Mouse (Mus musculus) kidney, adult 2 months (tissue): Measurements from ENCODE around the gene Nos1. TPM values are rescaled to one million over a fixed set of nuclear protein-coding genes. Genes with fewer than 3 reads are reported as not detected.

Experiments
- DNase-seq: peaks from one replicate; pipeline ENCODE4 v3.0.0; 2021
- H3K27ac ChIP-seq: fragments of 200-500 bp; 2 replicates; pipeline ENCODE4 v1.5.1; 2012; ENCODE audit warnings: low read depth, low read length, control low read depth, inconsistent platforms; ENCODE audit not compliant: insufficient read depth
- H3K27me3 ChIP-seq: fragments of 200-500 bp; replicated peaks from 2 replicates; pipeline ENCODE4 v1.6.1; 2012; ENCODE audit warnings: mild to moderate bottlenecking, moderate library complexity, low read length, inconsistent platforms; ENCODE audit not compliant: control insufficient read depth, insufficient read depth
- H3K36me3 ChIP-seq: fragments of 200-500 bp; 2 replicates; pipeline ENCODE4 v1.6.1; 2012; ENCODE audit warnings: mild to moderate bottlenecking, moderate library complexity, low read length, inconsistent platforms; ENCODE audit not compliant: control insufficient read depth, insufficient read depth
- H3K4me1 ChIP-seq: fragments of 200-500 bp; 2 replicates; pipeline ENCODE4 v1.6.1; 2011; ENCODE audit warnings: low read length; ENCODE audit not compliant: control insufficient read depth, insufficient read depth
- H3K4me3 ChIP-seq: fragments of 200-500 bp; 2 replicates; pipeline ENCODE4 v1.5.1; 2011; ENCODE audit warnings: mild to moderate bottlenecking, low read depth, low read length, control low read depth; ENCODE audit not compliant: insufficient read depth
- CTCF ChIP-seq: fragments of 200-500 bp; conservative IDR thresholded peaks from 2 replicates; pipeline ENCODE4 v1.5.1; 2011; ENCODE audit warnings: low read depth, mild to moderate bottlenecking, control low read depth, low read length, moderate library complexity, mixed read lengths; ENCODE audit not compliant: insufficient read depth, insufficient read length
- POLR2A ChIP-seq: fragments of 200-500 bp; IDR thresholded peaks from one replicate; pipeline ENCODE4 v1.6.1; 2011; ENCODE audit warnings: low read depth, low read length, control low read depth
- WGBS: fragments of 180-500 bp; shearing (Covaris S2); methylation state at CpG from one replicate; pipeline ENCODE4 v1.1.7; 2018; 5-methylcytosine and 5-hydroxymethylcytosine counted together
- polyA plus RNA-seq: library from polyadenylated mRNA; depleted of rRNA; stranded (reverse); fragments of >200 nt; gene quantifications from 2 replicates; pipeline ENCODE4 v1.2.3, GENCODE M21; 2012; rRNA removed

The Nos1 gene
- polyA plus RNA-seq, 1 experiment = 0.67 TPM

GRCm38 (mm10) chr5:118002059-118002458 is 221.2 kb downstream of the Nos1 start:
- Histone ChIP-seq H3K4me3 (no peak overlapping the region), H3K4me1 (no peaks in the 10 kb centered on the region; the same call in 1 of the 2 replicates), H3K27me3 (no peaks in the 10 kb centered on the region), H3K27ac (no peak overlapping the region), H3K36me3 (no peaks in the 10 kb centered on the region)
- WGBS = 32% methylated on average over 9 of the region's 9 CpGs
- peak; percentile 69 for DNase-seq
- peak; percentile 87 for TF ChIP-seq CTCF
- no peak for TF ChIP-seq POLR2A

GRCm38 (mm10) chr5:118004619-118005018 is 223.8 kb downstream of the Nos1 start:
- no peak overlapping the region for H3K27ac ChIP-seq
- no peaks in the 10 kb centered on the region for H3K4me1 ChIP-seq
- peak; percentile 56 for DNase-seq
- TF ChIP-seq CTCF = peak; percentile 75
- TF ChIP-seq POLR2A = no peak
- no peaks in the 10 kb centered on the region for H3K27me3 ChIP-seq
- H3K36me3 ChIP-seq = no peaks in the 10 kb centered on the region
- 69% methylated on average over 8 of the region's 8 CpGs for WGBS
- H3K4me3 ChIP-seq = no peak overlapping the region

GRCm38 (mm10) chr5:118005728-118006127 is 224.9 kb downstream of the Nos1 start:
- Histone ChIP-seq H3K36me3 (no peaks in the 10 kb centered on the region), H3K27ac (no peak overlapping the region), H3K4me3 (no peak overlapping the region), H3K27me3 (no peaks in the 10 kb centered on the region), H3K4me1 (no peaks in the 10 kb centered on the region)
- peak; percentile 77 for DNase-seq
- TF ChIP-seq POLR2A (no peak), CTCF (no peak)
- WGBS = 42% methylated on average over 1 of the region's 1 CpGs

- no peak for DNase-seq
- Histone ChIP-seq H3K27ac (no peak overlapping the region), H3K4me3 (no peak overlapping the region), H3K4me1 (no peaks in the 10 kb centered on the region), H3K27me3 (no peaks in the 10 kb centered on the region), H3K36me3 (no peaks in the 10 kb centered on the region)
- 88% methylated on average over 13 of the region's 13 CpGs for WGBS
- no peak for TF ChIP-seq CTCF
These were observed 227.5 kb downstream of the Nos1 start for GRCm38 (mm10) chr5:118008344-118008743.

Other genes starting within 250 kb of the Nos1 start
- 67.4 and 75.6 TPM in 2 replicates for gene Fbxo21, start 195.7 kb downstream of the Nos1 start, polyA plus RNA-seq
- 33.3 and 38.1 TPM in 2 replicates for gene Tesc, start 246.7 kb downstream of the Nos1 start, polyA plus RNA-seq